Mouse (Mus musculus): ENCODE measurements around the gene Zfp110. TPM values are rescaled to one million over a fixed set of nuclear protein-coding genes. Genes with fewer than 3 reads are reported as not detected.
A peak's percentile ranks its signal among the peaks of the same experiment; 100 is the strongest.
"Not testable (repeated sequence)": the region's sequence is repeated elsewhere in the genome, so short reads cannot be mapped to it uniquely, and the experiment has no call there.

Zfp110 gene
- 34.9 and 37.4 TPM in 2 replicates for polyA plus RNA-seq (2016; fragmentation: Nextera tagmentation; extraction: Ambion mirVana)

GRCm38 (mm10) chr7:12834162-12835120 lies at the start of gene Zfp110:
Gene Zfp110, plus strand, starts transcription at chr7:12834761.
- peak; percentile 94 for ATAC-seq (ENCODE audit: insufficient number of reproducible peaks, insufficient read depth, low FRiP score, low TSS enrichment, low read depth)
- 3% methylated on average over 47 of the region's 47 CpGs for WGBS

GRCm38 (mm10) chr7:12787333-12787732 lies 47.2 kb upstream of the Zfp110 start:
- no peak for ATAC-seq (ENCODE audit: insufficient number of reproducible peaks, insufficient read depth, low FRiP score, low TSS enrichment, low read depth)
- H3K36me3 ChIP-seq, result no peaks in the 10 kb centered on the region
- WGBS, result 75% methylated on average over 6 of the region's 6 CpGs
- H3K9ac ChIP-seq (replicated peaks), result no peak overlapping the region
- H3K4me1 ChIP-seq (replicated peaks), result no peaks in the 10 kb centered on the region
- H3K4me3 ChIP-seq (replicated peaks), result no peak overlapping the region
- H3K27ac ChIP-seq, result no peak overlapping the region
- no peaks in the 10 kb centered on the region for H3K9me3 ChIP-seq
- no peaks in the 10 kb centered on the region for H3K27me3 ChIP-seq
- no peak overlapping the region for H3K4me2 ChIP-seq

More at GRCm38 (mm10) chr7:12834162-12835120, at the start of gene Zfp110:
- H3K36me3 ChIP-seq, result peaks cover 36% of the 10 kb centered on the region
- peak within 1 kb of the TSS; percentile 25; the same call in 1 of the 2 replicates for H3K27ac ChIP-seq
- H3K9me3 ChIP-seq, result peaks cover 40% of the 10 kb centered on the region
- no peaks in the 10 kb centered on the region for H3K27me3 ChIP-seq
- H3K4me1 ChIP-seq (replicated peaks), result no peaks in the 10 kb centered on the region; the same call in 1 of the 2 replicates
- peak within 1 kb of the TSS; percentile 57 for H3K9ac ChIP-seq (replicated peaks)
- H3K4me2 ChIP-seq, result peak within 1 kb of the TSS; percentile 56
- peak within 1 kb of the TSS; percentile 56 for H3K4me3 ChIP-seq (replicated peaks)

- Histone ChIP-seq H3K36me3 (no peaks in the 10 kb centered on the region), H3K27ac (no peak overlapping the region), H3K9me3 (no peaks in the 10 kb centered on the region), H3K4me3 (replicated peaks) (no peak overlapping the region), H3K4me2 (no peak overlapping the region), H3K27me3 (no peaks in the 10 kb centered on the region), H3K4me1 (replicated peaks) (no peaks in the 10 kb centered on the region), H3K9ac (replicated peaks) (no peak overlapping the region)
- WGBS, result 34% methylated on average over 5 of the region's 5 CpGs
- ATAC-seq (ENCODE audit: insufficient number of reproducible peaks, insufficient read depth, low FRiP score, low TSS enrichment, low read depth), result no peak
These were observed 46.5 kb upstream of the Zfp110 start for GRCm38 (mm10) chr7:12788025-12788424.

- H3K4me2 ChIP-seq, result not testable (repeated sequence)
These were observed 41.9 kb upstream of the Zfp110 start for GRCm38 (mm10) chr7:12792624-12793023.

GRCm38 (mm10) chr7:12797971-12798370 lies 36.6 kb upstream of the Zfp110 start:
- Histone ChIP-seq H3K4me3 (replicated peaks) (no peak overlapping the region), H3K27ac (no peak overlapping the region), H3K27me3 (no peaks in the 10 kb centered on the region), H3K4me2 (no peak overlapping the region), H3K9ac (replicated peaks) (no peak overlapping the region), H3K9me3 (peaks cover 16% of the 10 kb centered on the region; the same call in 1 of the 2 replicates), H3K36me3 (0 out of 2 replicates have a peak, but pooled peaks cover 7% of the 10 kb centered on the region), H3K4me1 (replicated peaks) (no peaks in the 10 kb centered on the region)
- ATAC-seq (ENCODE audit: insufficient number of reproducible peaks, insufficient read depth, low FRiP score, low TSS enrichment, low read depth), result no peak
- WGBS, result 76% methylated on average over 2 of the region's 2 CpGs

More at GRCm38 (mm10) chr7:12792624-12793023, 41.9 kb upstream of the Zfp110 start:
- not testable (repeated sequence) for H3K36me3 ChIP-seq; H3K4me3 ChIP-seq (replicated peaks); H3K27ac ChIP-seq; H3K9ac ChIP-seq (replicated peaks); H3K27me3 ChIP-seq; H3K9me3 ChIP-seq; H3K4me1 ChIP-seq (replicated peaks); ATAC-seq (ENCODE audit: insufficient number of reproducible peaks, insufficient read depth, low FRiP score, low TSS enrichment, low read depth)
- 89% methylated on average over 11 of the region's 11 CpGs for WGBS

- no peak overlapping the region for H3K4me2 ChIP-seq
- 89% methylated on average over 1 of the region's 1 CpGs for WGBS
- no peaks in the 10 kb centered on the region for H3K27me3 ChIP-seq
- no peak overlapping the region for H3K4me3 ChIP-seq (replicated peaks)
- H3K27ac ChIP-seq, result no peak overlapping the region
- no peak overlapping the region for H3K9ac ChIP-seq (replicated peaks)
- 0 out of 2 replicates have a peak, but pooled peaks cover 7% of the 10 kb centered on the region for H3K36me3 ChIP-seq
- no peaks in the 10 kb centered on the region for H3K4me1 ChIP-seq (replicated peaks)
- H3K9me3 ChIP-seq, result peaks cover 16% of the 10 kb centered on the region; the same call in 1 of the 2 replicates
- no peak for ATAC-seq (ENCODE audit: insufficient number of reproducible peaks, insufficient read depth, low FRiP score, low TSS enrichment, low read depth)
These were observed 35.0 kb upstream of the Zfp110 start for GRCm38 (mm10) chr7:12799554-12799953.

- WGBS, result 6% methylated on average over 31 of the region's 31 CpGs
- peaks cover 19% of the 10 kb centered on the region for H3K36me3 ChIP-seq
- H3K4me2 ChIP-seq, result peak within 1 kb of the TSS; percentile 78
- no peaks in the 10 kb centered on the region for H3K4me1 ChIP-seq (replicated peaks)
- no peaks in the 10 kb centered on the region for H3K27me3 ChIP-seq
- peaks cover 9% of the 10 kb centered on the region; the same call in 1 of the 2 replicates for H3K9me3 ChIP-seq
- ATAC-seq (ENCODE audit: insufficient number of reproducible peaks, insufficient read depth, low FRiP score, low TSS enrichment, low read depth), result peak; percentile 94
- peak within 1 kb of the TSS; percentile 43 for H3K4me3 ChIP-seq (replicated peaks)
- H3K27ac ChIP-seq, result peak within 1 kb of the TSS; percentile 66
- H3K9ac ChIP-seq (replicated peaks), result peak within 1 kb of the TSS; percentile 73
These were observed 31.5 kb upstream of the Zfp110 start, which contains the start of gene Zscan18 for GRCm38 (mm10) chr7:12802866-12803726. Gene Zscan18, minus strand, starts transcription at chr7:12803635.

- peaks cover 26% of the 10 kb centered on the region for H3K36me3 ChIP-seq
- under 1% methylated on average over 16 of the region's 16 CpGs for WGBS
- peaks cover 9% of the 10 kb centered on the region; the same call in 1 of the 2 replicates for H3K9me3 ChIP-seq
- peak overlapping the region; percentile 73 for H3K9ac ChIP-seq (replicated peaks)
- H3K4me3 ChIP-seq (replicated peaks), result peak overlapping the region; percentile 43
- H3K27ac ChIP-seq, result peak overlapping the region; percentile 66
- no peaks in the 10 kb centered on the region for H3K27me3 ChIP-seq
- no peaks in the 10 kb centered on the region for H3K4me1 ChIP-seq (replicated peaks)
- ATAC-seq (ENCODE audit: insufficient number of reproducible peaks, insufficient read depth, low FRiP score, low TSS enrichment, low read depth), result peak; percentile 87
- peak overlapping the region; percentile 78 for H3K4me2 ChIP-seq
These were observed 30.9 kb upstream of the Zfp110 start for GRCm38 (mm10) chr7:12803727-12804071.

GRCm38 (mm10) chr7:12815566-12815965 lies 19.0 kb upstream of the Zfp110 start:
- Histone ChIP-seq H3K27me3 (no peaks in the 10 kb centered on the region), H3K9me3 (peaks cover 49% of the 10 kb centered on the region), H3K27ac (no peak overlapping the region), H3K4me1 (replicated peaks) (peaks cover 4% of the 10 kb centered on the region), H3K36me3 (peaks cover 54% of the 10 kb centered on the region), H3K9ac (replicated peaks) (no peak overlapping the region), H3K4me3 (replicated peaks) (no peak overlapping the region), H3K4me2 (no peak overlapping the region)
- ATAC-seq (ENCODE audit: insufficient number of reproducible peaks, insufficient read depth, low FRiP score, low TSS enrichment, low read depth), result no peak
- 91% methylated on average over 8 of the region's 8 CpGs for WGBS

GRCm38 (mm10) chr7:12818521-12819295 lies 15.9 kb upstream of the Zfp110 start, which contains the start of gene Zfp329:
Gene Zfp329, minus strand, starts transcription at chr7:12818858.
- WGBS, result under 1% methylated on average over 40 of the region's 40 CpGs
- Histone ChIP-seq H3K4me1 (replicated peaks) (peaks cover 4% of the 10 kb centered on the region), H3K4me3 (replicated peaks) (peak within 1 kb of the TSS; percentile 66), H3K9ac (replicated peaks) (peak within 1 kb of the TSS; percentile 82), H3K27ac (peak within 1 kb of the TSS; percentile 83), H3K9me3 (peaks cover 34% of the 10 kb centered on the region), H3K27me3 (no peaks in the 10 kb centered on the region), H3K36me3 (peaks cover 25% of the 10 kb centered on the region), H3K4me2 (peak within 1 kb of the TSS; percentile 73)
- ATAC-seq (ENCODE audit: insufficient number of reproducible peaks, insufficient read depth, low FRiP score, low TSS enrichment, low read depth), result peak; percentile 96

Data from limb, embryonic 12.5 days (tissue).